Mouse (Mus musculus) myocyte (in vitro differentiated cells): ENCODE data around the gene Rnls.

Experiments used
- CEBPB ChIP-seq: IDR thresholded peaks from 2 replicates; pipeline ENCODE4 v1.6.1; 2011; ENCODE audit warnings: mild to moderate bottlenecking, moderate library complexity; ENCODE audit not compliant: poor library complexity, insufficient read depth, severe bottlenecking
- E2F4 ChIP-seq: IDR thresholded peaks from one replicate; pipeline ENCODE4 v1.6.1; 2011; ENCODE audit warnings: mild to moderate bottlenecking, control low read depth, moderate library complexity; ENCODE audit not compliant: insufficient read depth
- MAX ChIP-seq: IDR thresholded peaks from one replicate; pipeline ENCODE4 v1.6.1; 2011; ENCODE audit warnings: low read depth, mild to moderate bottlenecking, control low read depth
- MYOD1 ChIP-seq, 3 experiments: IDR thresholded peaks; one replicate each; pipeline ENCODE4 v1.6.1; 2011; ENCODE audit warnings: control low read depth in 2 of 3, low read depth in 2 of 3, mild to moderate bottlenecking in 2 of 3, moderate library complexity in 1 of 3; ENCODE audit not compliant: insufficient read length in 2 of 3, control insufficient read depth in 1 of 3
- MYOG ChIP-seq, 3 experiments: IDR thresholded peaks; one replicate each; pipeline ENCODE4 v1.6.1; 2011; ENCODE audit warnings: control low read depth in 2 of 3, low read depth in 2 of 3, mild to moderate bottlenecking in 2 of 3; ENCODE audit not compliant: insufficient read length in 2 of 3, control insufficient read depth in 1 of 3, insufficient read depth in 1 of 3
- POLR2A ChIP-seq: IDR thresholded peaks from one replicate; pipeline ENCODE4 v1.6.1; 2011; ENCODE audit warnings: low read depth, mild to moderate bottlenecking, control low read depth, moderate library complexity; ENCODE audit not compliant: insufficient read length
- POLR2AphosphoS2 ChIP-seq: IDR thresholded peaks from one replicate; pipeline ENCODE4 v1.6.1; 2011; ENCODE audit warnings: low read depth, control low read depth; ENCODE audit not compliant: insufficient read length
- REST ChIP-seq: IDR thresholded peaks from one replicate; pipeline ENCODE4 v1.6.1; 2011; ENCODE audit warnings: mild to moderate bottlenecking, control low read depth, moderate library complexity; ENCODE audit not compliant: insufficient read depth, insufficient read length
- SRF ChIP-seq: IDR thresholded peaks from one replicate; pipeline ENCODE4 v1.6.1; 2011; ENCODE audit warnings: low read depth; ENCODE audit not compliant: control insufficient read depth, insufficient read length
- TCF12 ChIP-seq: IDR thresholded peaks from one replicate; pipeline ENCODE4 v1.6.1; 2011; ENCODE audit warnings: mild to moderate bottlenecking, control low read depth; ENCODE audit not compliant: poor library complexity, insufficient read depth, severe bottlenecking
- TCF3 ChIP-seq: IDR thresholded peaks from one replicate; pipeline ENCODE4 v1.6.1; 2011; ENCODE audit warnings: low read depth, control low read depth; ENCODE audit not compliant: insufficient read length
- USF1 ChIP-seq: IDR thresholded peaks from one replicate; pipeline ENCODE4 v1.6.1; 2011; ENCODE audit warnings: low read depth, mild to moderate bottlenecking, control low read depth, moderate library complexity

- TF ChIP-seq POLR2A (no peak), USF1 (no peak), CEBPB (no peak), POLR2AphosphoS2 (no peak), TCF12 (no peak), E2F4 (no peak), MAX (no peak), REST (no peak), MYOD1 (IDR thresholded peaks at IDR 0.05; ENCODE audit: control insufficient read depth in 1 of 3, insufficient read length in 2 of 3, low read depth in 2 of 3) (no peak), TCF3 (no peak), MYOG (IDR thresholded peaks at IDR 0.05; ENCODE audit: control insufficient read depth in 1 of 3, insufficient read depth in 1 of 3, insufficient read length in 2 of 3, low read depth in 2 of 3) (no peak), SRF (no peak)
Observed at GRCm38 (mm10) chr19:33118898-33119297, 273.2 kb downstream of the Rnls start.
